Mouse (Mus musculus): ENCODE measurements at regions not wholly inside any gene's neighbourhood (a gene's known extent, or its start where the extent isn't known, plus 50 kb on each side); places are given as distances from the start of the nearest gene placed in this dataset.

DNA sequence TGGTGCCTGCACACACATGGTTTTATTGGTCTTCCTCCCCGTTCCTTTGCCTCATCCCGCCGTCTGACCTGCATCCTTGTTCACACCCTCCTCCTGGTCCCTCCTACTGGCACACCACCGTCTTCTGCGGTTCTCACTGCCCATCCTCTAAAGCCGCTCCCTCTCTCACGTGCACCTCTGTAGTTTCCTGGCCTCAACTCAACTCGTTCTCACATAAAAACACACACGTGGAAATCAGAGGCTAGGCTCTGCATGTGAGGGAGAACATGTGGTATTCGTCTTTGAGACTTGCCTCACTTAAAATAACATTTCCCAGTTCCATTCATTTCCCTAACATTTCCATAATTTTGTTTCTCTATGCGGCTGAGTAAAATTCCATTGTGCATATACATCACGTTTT is 69.5 kb downstream of the Aldh8a1 start:
- H3K4me2 ChIP-seq, result no peak overlapping the region
- ATAC-seq (ENCODE audit: insufficient read depth, low FRiP score, low read depth), result no peak
- no peak overlapping the region for H3K9ac ChIP-seq
- H3K4me3 ChIP-seq (replicated peaks), result no peak overlapping the region
- H3K27ac ChIP-seq, result 0 out of 2 replicates have a peak overlapping the region, but pooled peaks have one; percentile 17
- no peaks in the 10 kb centered on the region for H3K9me3 ChIP-seq
- no peaks in the 10 kb centered on the region for H3K36me3 ChIP-seq
- 51% methylated on average over 12 of the region's 12 CpGs for WGBS
- peaks cover 5% of the 10 kb centered on the region; the same call in 1 of the 2 replicates for H3K4me1 ChIP-seq
- H3K27me3 ChIP-seq (replicated peaks), result no peaks in the 10 kb centered on the region

DNA sequence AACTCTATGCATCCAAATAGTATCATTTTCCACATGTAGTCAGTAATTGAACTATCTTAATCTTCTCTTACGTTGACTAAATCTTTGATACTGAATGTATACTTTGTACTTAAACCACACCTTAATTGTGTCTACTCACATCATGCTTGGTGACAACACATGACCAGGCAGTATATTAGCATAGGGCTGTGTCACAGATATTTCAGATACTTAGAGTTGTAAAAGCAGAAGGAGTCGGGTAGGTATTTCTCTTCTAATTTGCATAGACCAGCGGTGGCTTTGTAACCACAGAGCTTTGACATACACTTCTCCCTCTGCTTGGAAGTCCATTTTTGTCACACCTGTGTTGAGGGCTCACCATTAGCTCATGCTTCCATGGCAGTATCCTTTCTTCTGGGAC is 71.0 kb downstream of the Aldh8a1 start:
- 79% methylated on average over 3 of the region's 3 CpGs for WGBS
- no peak overlapping the region for H3K4me3 ChIP-seq (replicated peaks)
- H3K4me1 ChIP-seq, result peaks cover 5% of the 10 kb centered on the region; the same call in 1 of the 2 replicates
- H3K27ac ChIP-seq, result no peak overlapping the region
- H3K27me3 ChIP-seq (replicated peaks), result no peaks in the 10 kb centered on the region
- no peaks in the 10 kb centered on the region for H3K9me3 ChIP-seq
- H3K4me2 ChIP-seq, result no peak overlapping the region
- H3K9ac ChIP-seq, result no peak overlapping the region
- 0 out of 2 replicates have a peak, but pooled peaks have one; percentile 35 for ATAC-seq (ENCODE audit: insufficient read depth, low FRiP score, low read depth)
- no peaks in the 10 kb centered on the region for H3K36me3 ChIP-seq

- H3K4me2 ChIP-seq, result no peak overlapping the region
- no peak for ATAC-seq (ENCODE audit: insufficient read depth, low FRiP score, low read depth)
- no peaks in the 10 kb centered on the region for H3K27me3 ChIP-seq (replicated peaks)
- H3K27ac ChIP-seq, result no peak overlapping the region
- H3K4me3 ChIP-seq (replicated peaks), result no peak overlapping the region
- H3K9me3 ChIP-seq, result no peaks in the 10 kb centered on the region
- no peaks in the 10 kb centered on the region for H3K36me3 ChIP-seq
- 53% methylated on average over 5 of the region's 5 CpGs for WGBS
- H3K9ac ChIP-seq, result no peak overlapping the region
- peaks cover 5% of the 10 kb centered on the region; the same call in 1 of the 2 replicates for H3K4me1 ChIP-seq
Observed at GRCm38 (mm10) chr10:21448942-21449341, 71.9 kb downstream of the Aldh8a1 start.

DNA sequence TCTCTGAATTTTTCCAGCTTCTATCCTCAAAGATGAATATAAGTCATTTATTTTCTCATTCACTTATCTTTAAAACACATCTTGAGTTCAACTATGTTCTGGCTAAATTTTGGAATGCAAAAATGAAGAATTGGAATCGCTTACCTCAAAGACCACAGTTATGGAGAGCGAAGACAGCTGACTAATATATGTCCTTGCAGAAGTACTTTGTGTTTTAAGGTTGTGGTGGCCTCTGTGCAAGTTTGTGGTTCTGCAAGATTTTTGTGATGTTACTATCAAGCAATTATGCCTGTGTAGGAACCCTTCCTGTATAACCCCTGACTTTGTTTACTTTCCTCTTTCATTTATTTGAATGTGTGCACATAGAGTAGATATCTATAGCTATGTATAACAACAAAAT is 75.5 kb downstream of the Aldh8a1 start:
- H3K4me2 ChIP-seq, result no peak overlapping the region
- no peak overlapping the region for H3K4me3 ChIP-seq (replicated peaks)
- no peaks in the 10 kb centered on the region for H3K9me3 ChIP-seq
- H3K4me1 ChIP-seq, result no peaks in the 10 kb centered on the region
- no peak overlapping the region for H3K9ac ChIP-seq
- WGBS, result 80% methylated on average over 2 of the region's 2 CpGs
- ATAC-seq (ENCODE audit: insufficient read depth, low FRiP score, low read depth), result no peak
- H3K27ac ChIP-seq, result no peak overlapping the region
- H3K27me3 ChIP-seq (replicated peaks), result no peaks in the 10 kb centered on the region
- H3K36me3 ChIP-seq, result no peaks in the 10 kb centered on the region

DNA sequence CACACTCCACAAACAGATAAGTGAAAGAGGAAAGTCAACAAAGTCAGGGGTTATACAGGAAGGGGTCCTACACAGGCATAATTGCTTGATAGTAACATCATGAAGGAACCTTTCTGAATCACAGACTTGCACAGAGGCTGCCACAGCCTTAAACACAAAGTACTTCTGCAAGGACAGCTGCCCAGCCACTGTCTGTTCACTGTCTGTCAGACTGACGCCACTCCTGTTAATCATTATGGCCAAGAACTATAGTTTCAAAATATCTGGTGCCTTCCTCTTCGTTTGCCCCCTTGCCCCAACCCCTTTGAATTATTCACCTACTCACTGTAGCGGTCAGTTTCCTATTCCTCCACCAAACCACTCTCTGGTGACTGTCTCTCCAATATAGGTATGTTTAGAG is 76.4 kb downstream of the Aldh8a1 start:
- Histone ChIP-seq H3K36me3 (no peaks in the 10 kb centered on the region), H3K4me2 (no peak overlapping the region)

DNA sequence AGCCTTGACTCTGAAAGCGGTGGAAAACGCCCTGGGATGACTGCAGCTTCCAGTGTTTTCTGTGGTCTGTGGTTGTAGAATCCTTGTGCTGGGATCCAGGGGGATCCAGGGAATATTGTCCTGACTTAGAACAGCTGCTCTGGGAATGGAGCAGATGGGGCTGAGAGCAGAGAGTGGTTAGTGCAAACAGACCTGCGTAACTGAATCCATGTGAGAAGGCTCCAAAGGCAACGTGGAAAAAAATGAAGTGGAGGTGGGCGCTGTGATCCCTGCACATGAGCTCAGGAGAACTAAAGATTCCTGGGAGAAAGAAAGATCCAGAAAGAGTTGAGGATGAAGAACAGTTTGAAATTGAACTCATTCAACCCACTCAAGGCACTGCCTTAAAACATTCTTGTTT is 77.1 kb downstream of the Aldh8a1 start:
- Histone ChIP-seq H3K27me3 (replicated peaks) (no peaks in the 10 kb centered on the region), H3K4me2 (no peak overlapping the region), H3K4me1 (no peaks in the 10 kb centered on the region), H3K27ac (no peak overlapping the region), H3K9me3 (no peaks in the 10 kb centered on the region), H3K36me3 (no peaks in the 10 kb centered on the region), H3K4me3 (replicated peaks) (no peak overlapping the region), H3K9ac (no peak overlapping the region)
- WGBS, result 82% methylated on average over 5 of the region's 5 CpGs
- no peak for ATAC-seq (ENCODE audit: insufficient read depth, low FRiP score, low read depth)

More for the DNA sequence above, 76.4 kb downstream of the Aldh8a1 start:
- no peaks in the 10 kb centered on the region for H3K27me3 ChIP-seq (replicated peaks)
- H3K9me3 ChIP-seq, result no peaks in the 10 kb centered on the region
- H3K4me3 ChIP-seq (replicated peaks), result no peak overlapping the region
- no peak overlapping the region for H3K27ac ChIP-seq
- H3K4me1 ChIP-seq, result no peaks in the 10 kb centered on the region
- no peak for ATAC-seq (ENCODE audit: insufficient read depth, low FRiP score, low read depth)
- 61% methylated on average over 3 of the region's 3 CpGs for WGBS
- H3K9ac ChIP-seq, result no peak overlapping the region

DNA sequence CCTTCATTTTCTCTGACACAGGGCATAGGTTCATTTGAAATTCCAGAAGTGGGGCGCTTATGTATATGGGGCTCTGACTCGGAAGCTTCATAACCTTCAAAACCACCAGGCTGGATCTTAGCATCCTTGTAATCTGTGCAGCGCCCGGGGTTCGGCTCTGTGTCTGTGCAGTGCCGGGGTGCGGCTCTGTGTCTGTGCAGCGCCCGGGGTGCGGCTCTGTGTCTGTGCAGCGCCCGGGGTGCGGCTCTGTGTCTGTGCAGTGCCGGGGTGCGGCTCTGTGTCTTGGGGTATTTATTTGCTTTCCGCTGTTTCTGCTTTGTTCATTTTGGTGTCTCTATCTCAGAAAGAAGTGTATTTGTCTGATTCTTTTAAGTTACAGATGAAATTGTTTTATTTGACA is 77.7 kb downstream of the Aldh8a1 start:
- H3K4me2 ChIP-seq, result no peak overlapping the region
- no peaks in the 10 kb centered on the region for H3K27me3 ChIP-seq (replicated peaks)
- WGBS, result 78% methylated on average over 16 of the region's 16 CpGs
- H3K27ac ChIP-seq, result no peak overlapping the region
- no peaks in the 10 kb centered on the region for H3K4me1 ChIP-seq
- H3K9me3 ChIP-seq, result no peaks in the 10 kb centered on the region
- H3K4me3 ChIP-seq (replicated peaks), result no peak overlapping the region
- no peak for ATAC-seq (ENCODE audit: insufficient read depth, low FRiP score, low read depth)
- no peaks in the 10 kb centered on the region for H3K36me3 ChIP-seq
- H3K9ac ChIP-seq, result no peak overlapping the region

DNA sequence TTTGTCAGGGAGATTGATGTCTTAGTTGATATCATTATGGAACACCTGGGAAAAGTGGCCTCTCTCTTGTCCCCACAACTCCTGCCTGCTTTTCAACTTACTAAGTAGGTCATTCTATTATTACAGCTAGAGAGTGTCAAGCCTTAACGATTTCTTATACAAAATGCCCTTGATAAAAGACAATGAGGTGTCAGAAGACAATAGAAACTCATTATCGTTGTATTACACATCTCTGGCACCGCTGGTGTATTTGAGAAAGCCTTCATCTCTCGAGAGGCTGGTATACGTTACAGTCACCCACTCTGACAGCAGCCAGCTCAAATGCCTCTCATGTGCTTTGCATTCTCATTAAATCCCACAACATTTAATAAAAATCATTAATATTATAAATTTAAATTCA is 78.8 kb downstream of the Aldh8a1 start:
- Histone ChIP-seq H3K4me1 (no peaks in the 10 kb centered on the region), H3K9me3 (no peaks in the 10 kb centered on the region), H3K27ac (no peak overlapping the region), H3K36me3 (no peaks in the 10 kb centered on the region), H3K27me3 (replicated peaks) (no peaks in the 10 kb centered on the region), H3K4me2 (no peak overlapping the region), H3K4me3 (replicated peaks) (no peak overlapping the region), H3K9ac (no peak overlapping the region)
- 56% methylated on average over 5 of the region's 5 CpGs for WGBS
- no peak for ATAC-seq (ENCODE audit: insufficient read depth, low FRiP score, low read depth)

GRCm38 (mm10) chr10:21456359-21456758 is 79.3 kb downstream of the Aldh8a1 start:
- no peaks in the 10 kb centered on the region for H3K36me3 ChIP-seq
- H3K27me3 ChIP-seq (replicated peaks), result no peaks in the 10 kb centered on the region
- H3K4me1 ChIP-seq, result no peaks in the 10 kb centered on the region
- no peak overlapping the region for H3K27ac ChIP-seq
- no peak for ATAC-seq (ENCODE audit: insufficient read depth, low FRiP score, low read depth)
- WGBS, result 64% methylated on average over 3 of the region's 3 CpGs
- no peaks in the 10 kb centered on the region for H3K9me3 ChIP-seq
- no peak overlapping the region for H3K4me2 ChIP-seq
- H3K4me3 ChIP-seq (replicated peaks), result no peak overlapping the region
- no peak overlapping the region for H3K9ac ChIP-seq

- WGBS, result 62% methylated on average over 6 of the region's 6 CpGs
- H3K4me2 ChIP-seq, result no peak overlapping the region
- no peak overlapping the region for H3K27ac ChIP-seq
- H3K27me3 ChIP-seq (replicated peaks), result no peaks in the 10 kb centered on the region
- H3K4me3 ChIP-seq (replicated peaks), result no peak overlapping the region
- H3K9ac ChIP-seq, result no peak overlapping the region
- H3K36me3 ChIP-seq, result no peaks in the 10 kb centered on the region
- no peaks in the 10 kb centered on the region for H3K4me1 ChIP-seq
- no peak for ATAC-seq (ENCODE audit: insufficient read depth, low FRiP score, low read depth)
- no peaks in the 10 kb centered on the region for H3K9me3 ChIP-seq
Observed at GRCm38 (mm10) chr10:21456991-21457390, 79.9 kb downstream of the Aldh8a1 start.

- Histone ChIP-seq H3K36me3 (no peaks in the 10 kb centered on the region), H3K4me1 (no peaks in the 10 kb centered on the region), H3K27me3 (replicated peaks) (no peaks in the 10 kb centered on the region), H3K27ac (no peak overlapping the region), H3K4me3 (replicated peaks) (no peak overlapping the region), H3K9ac (no peak overlapping the region), H3K9me3 (no peaks in the 10 kb centered on the region), H3K4me2 (no peak overlapping the region)
- ATAC-seq (ENCODE audit: insufficient read depth, low FRiP score, low read depth), result no peak
Observed at GRCm38 (mm10) chr10:21458608-21459007, 81.5 kb downstream of the Aldh8a1 start.

DNA sequence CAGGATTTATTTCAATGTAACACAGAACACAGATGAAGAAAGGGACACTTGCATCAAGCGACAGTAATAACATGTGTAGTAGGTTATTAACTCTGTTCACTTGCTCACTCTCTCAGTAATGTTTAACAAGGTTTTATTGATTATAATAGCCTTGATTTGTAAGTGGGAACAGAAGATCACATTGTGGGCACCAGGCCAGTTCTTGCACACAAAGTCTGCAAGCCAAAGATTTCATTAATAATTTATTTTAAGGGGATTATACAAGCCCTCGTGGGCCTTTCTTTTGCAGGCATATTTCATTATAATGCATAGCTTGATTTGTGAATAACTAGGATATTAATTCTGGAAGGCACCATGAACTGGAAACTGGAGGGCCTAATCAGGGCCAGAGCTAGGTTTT is 83.0 kb downstream of the Aldh8a1 start:
- no peaks in the 10 kb centered on the region for H3K27me3 ChIP-seq (replicated peaks)
- H3K9me3 ChIP-seq, result no peaks in the 10 kb centered on the region
- no peak overlapping the region for H3K4me2 ChIP-seq
- H3K9ac ChIP-seq, result no peak overlapping the region
- H3K27ac ChIP-seq, result no peak overlapping the region
- H3K4me1 ChIP-seq, result no peaks in the 10 kb centered on the region
- ATAC-seq (ENCODE audit: insufficient read depth, low FRiP score, low read depth), result no peak; the same call in 1 of the 2 replicates
- WGBS, result 42% methylated on average over 2 of the region's 2 CpGs
- no peaks in the 10 kb centered on the region for H3K36me3 ChIP-seq
- H3K4me3 ChIP-seq (replicated peaks), result no peak overlapping the region

DNA sequence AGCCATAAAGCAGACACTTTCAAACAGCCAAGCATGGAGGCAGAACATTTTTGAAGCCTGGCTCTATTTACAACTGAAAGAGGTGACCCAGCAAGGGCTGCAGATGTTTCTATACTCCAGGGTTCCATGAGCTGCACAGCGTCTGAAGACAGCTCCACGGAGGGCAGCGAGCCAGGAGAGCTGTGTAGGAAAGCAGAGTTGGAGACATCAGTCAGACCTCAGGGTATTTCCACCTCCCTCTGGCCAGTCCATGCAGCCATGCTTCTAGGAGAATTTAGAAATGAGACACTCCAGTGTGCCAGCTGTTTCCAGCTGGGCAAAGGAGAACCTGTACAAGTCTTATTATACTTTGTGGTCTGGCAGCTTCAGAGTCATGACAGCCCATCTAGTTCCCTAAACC is 85.8 kb downstream of the Aldh8a1 start:
- ATAC-seq (ENCODE audit: insufficient read depth, low FRiP score, low read depth), result no peak
- Histone ChIP-seq H3K4me3 (replicated peaks) (no peak overlapping the region), H3K36me3 (no peaks in the 10 kb centered on the region), H3K27ac (no peak overlapping the region), H3K4me2 (no peak overlapping the region), H3K27me3 (replicated peaks) (no peaks in the 10 kb centered on the region), H3K4me1 (no peaks in the 10 kb centered on the region), H3K9me3 (no peaks in the 10 kb centered on the region), H3K9ac (no peak overlapping the region)
- 43% methylated on average over 3 of the region's 3 CpGs for WGBS
